Mouse (Mus musculus) ES-E14 (cell line): Measurements from ENCODE around the gene Acap3.

Source experiments
- HCFC1 ChIP-seq: IDR thresholded peaks from 2 replicates; pipeline ENCODE4 v1.6.1; 2012; ENCODE audit warnings: low read length, inconsistent platforms, borderline replicate concordance; ENCODE audit not compliant: insufficient read depth
- ZNF384 ChIP-seq: IDR thresholded peaks from 2 replicates; pipeline ENCODE4 v1.6.1; 2012; ENCODE audit warnings: low read depth, low read length, inconsistent platforms

DNA sequence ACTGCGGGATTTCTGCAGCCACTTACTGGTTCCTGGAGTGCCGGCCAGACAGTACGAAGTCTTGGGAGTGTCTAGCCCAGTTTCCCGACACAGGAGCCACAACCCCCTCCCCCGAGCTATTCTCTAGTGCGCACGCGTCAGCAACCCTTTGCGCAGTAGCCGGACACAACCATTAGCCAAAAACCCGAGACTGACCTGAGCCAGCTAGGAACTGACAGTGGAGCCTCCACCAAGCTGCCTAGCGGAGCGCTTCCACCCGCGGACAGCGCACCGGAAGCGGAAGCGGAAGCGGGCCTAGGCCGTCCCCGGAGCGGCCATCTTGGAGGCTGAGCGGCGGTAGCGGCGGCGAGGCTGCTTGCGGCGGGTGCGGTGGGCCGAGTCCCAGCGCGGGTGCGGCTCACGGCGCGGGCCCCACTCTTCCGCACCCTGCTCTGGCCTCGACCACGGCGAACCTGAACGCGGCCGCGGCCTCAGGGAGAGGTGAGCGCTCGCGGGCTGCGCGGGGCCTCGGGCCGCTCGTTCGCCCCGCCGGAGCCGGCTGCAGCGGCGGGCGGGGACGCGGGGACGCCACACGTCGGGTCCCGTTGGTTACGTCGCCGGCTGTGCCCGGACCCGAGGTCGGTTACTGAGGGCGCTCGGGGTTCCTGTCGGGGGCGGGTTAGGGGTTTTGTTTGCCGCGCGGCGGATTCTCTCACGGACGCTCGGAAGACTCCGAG is 52.1 kb downstream of the Acap3 start, which contains the start of gene Ube2j2:
- TF ChIP-seq ZNF384 (no peak), HCFC1 (peak; percentile 94)
